Mouse (Mus musculus) hindbrain, embryonic 14.5 days (tissue): ENCODE measurements at regions not wholly inside any gene's neighbourhood (a gene's known extent, or its start where the extent isn't known, plus 50 kb on each side); places are given as distances from the start of the nearest gene placed in this dataset.

ENCODE experiments used
- ATAC-seq: fragments of 200-750 bp; cut with Nextera tagmentation; 2 replicates; pipeline ENCODE4 v1.8.0; 2017; ENCODE audit warnings: moderate number of reproducible peaks, mild to moderate bottlenecking, moderate TSS enrichment, moderate library complexity; ENCODE audit not compliant: low FRiP score
- DNase-seq: peaks from one replicate; pipeline ENCODE4 v3.0.0-alpha.2; 2015; ENCODE audit warnings: low spot score
- H3K27ac ChIP-seq: fragments of 300-500 bp; sonication (generic); 2 replicates; pipeline ENCODE4 v1.5.1; 2014; ENCODE audit warnings: mild to moderate bottlenecking, moderate library complexity
- H3K27me3 ChIP-seq: fragments of 300-500 bp; sonication (generic); 2 replicates; pipeline ENCODE4 v1.6.1; 2014; ENCODE audit warnings: mild to moderate bottlenecking, low read length, mixed read lengths; ENCODE audit not compliant: control insufficient read depth, insufficient read depth
- H3K36me3 ChIP-seq: fragments of 300-500 bp; sonication (generic); replicated peaks from 2 replicates; pipeline ENCODE4 v1.6.1; 2014; ENCODE audit not compliant: control insufficient read depth, insufficient read depth
- H3K4me1 ChIP-seq: fragments of 300-500 bp; sonication (generic); replicated peaks from 2 replicates; pipeline ENCODE4 v1.6.1; 2014; ENCODE audit warnings: antibody characterized with exemption, low read length, mixed read lengths; ENCODE audit not compliant: control insufficient read depth, insufficient read depth
- H3K4me2 ChIP-seq: fragments of 300-500 bp; sonication (generic); replicated peaks from 2 replicates; pipeline ENCODE4 v1.6.1; 2014; ENCODE audit warnings: mild to moderate bottlenecking, moderate library complexity
- H3K4me3 ChIP-seq: fragments of 300-500 bp; sonication (generic); replicated peaks from 2 replicates; pipeline ENCODE4 v1.5.1; 2014; ENCODE audit warnings: mild to moderate bottlenecking, low read length
- H3K9ac ChIP-seq: fragments of 300-500 bp; sonication (generic); 2 replicates; pipeline ENCODE4 v1.6.1; 2014
- H3K9me3 ChIP-seq: fragments of 300-500 bp; sonication (generic); 2 replicates; pipeline ENCODE4 v1.6.1; 2016; ENCODE audit warnings: low read length; ENCODE audit not compliant: control insufficient read depth
- WGBS: fragments of 180-500 bp; shearing (Covaris S2); extraction: QIAGEN DNeasy Blood & Tissue Kit; methylation state at CpG from one replicate; pipeline ENCODE4 v1.1.7; 2014; 5-methylcytosine and 5-hydroxymethylcytosine counted together

DNA sequence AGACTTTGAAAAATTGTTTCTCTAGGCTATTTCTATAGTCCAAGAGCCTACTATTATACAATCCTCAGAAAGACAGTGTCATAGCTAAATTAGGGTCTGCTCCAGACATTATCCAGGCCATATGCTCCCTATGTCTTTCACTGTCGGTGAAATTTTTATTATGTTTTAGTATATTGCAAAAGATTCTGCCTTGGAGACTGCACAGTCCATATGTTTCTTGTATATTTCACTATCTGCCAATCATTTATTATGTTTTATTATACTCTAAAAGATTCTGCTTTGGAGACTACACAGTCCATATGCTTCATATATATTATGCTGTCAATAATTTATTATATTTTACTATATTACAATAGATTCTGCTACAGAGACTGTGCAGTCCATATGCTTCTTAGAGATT, 564.3 kb upstream of the 4931417E11Rik start:
- no peak for ATAC-seq
- Histone ChIP-seq H3K4me3 (no peak overlapping the region), H3K27ac (no peak overlapping the region), H3K27me3 (no peaks in the 10 kb centered on the region), H3K36me3 (no peaks in the 10 kb centered on the region), H3K4me1 (no peaks in the 10 kb centered on the region), H3K9ac (no peak overlapping the region), H3K9me3 (no peaks in the 10 kb centered on the region), H3K4me2 (no peak overlapping the region)
- 77% methylated on average over 1 of the region's 1 CpGs for WGBS
- no peak for DNase-seq

DNA sequence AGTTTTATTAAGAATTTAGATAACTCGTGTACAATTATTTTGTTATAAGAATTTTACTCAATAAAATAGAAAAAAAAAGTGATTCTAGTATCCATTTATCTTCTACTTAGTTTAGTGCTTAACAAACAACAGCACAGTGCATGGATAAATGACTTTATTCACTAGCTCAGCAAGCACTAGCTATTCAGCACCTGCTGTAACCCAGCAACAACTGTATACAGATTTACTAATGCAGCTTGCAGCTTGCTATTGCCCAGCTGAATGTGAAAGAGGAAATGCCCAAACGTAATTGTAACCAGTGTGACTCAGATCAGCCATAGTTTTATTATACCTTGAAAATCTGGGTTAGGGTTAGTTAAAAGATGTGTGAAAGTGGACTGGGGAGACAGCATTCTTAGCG, 547.6 kb upstream of the 4931417E11Rik start:
- 53% methylated on average over 3 of the region's 3 CpGs for WGBS
- Histone ChIP-seq H3K4me1 (no peaks in the 10 kb centered on the region), H3K27ac (no peak overlapping the region), H3K27me3 (no peaks in the 10 kb centered on the region), H3K9ac (no peak overlapping the region), H3K4me2 (no peak overlapping the region), H3K36me3 (no peaks in the 10 kb centered on the region), H3K9me3 (no peaks in the 10 kb centered on the region), H3K4me3 (no peak overlapping the region)
- no peak; the same call in 1 of the 2 replicates for ATAC-seq
- DNase-seq, result no peak

DNA sequence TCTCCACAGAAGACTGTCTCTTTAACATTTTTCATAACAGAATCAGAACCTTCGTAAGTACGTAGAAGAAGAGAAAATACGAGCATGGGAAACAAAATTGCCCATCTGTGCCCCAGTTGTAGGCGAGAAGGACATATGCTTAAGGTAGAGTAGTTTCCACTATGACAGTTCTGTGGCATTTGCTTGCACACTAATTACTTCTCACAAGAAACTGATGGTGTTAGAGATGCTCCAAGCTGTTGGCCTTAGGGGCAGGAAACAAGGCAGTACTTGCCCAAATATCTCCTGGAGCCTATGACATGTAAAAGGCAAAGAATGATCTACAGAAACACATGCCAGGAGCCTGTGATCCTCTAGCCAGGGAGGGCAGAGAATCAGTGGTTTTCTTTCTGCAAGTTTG, 512.3 kb upstream of the 4931417E11Rik start:
- DNase-seq, result no peak

DNA sequence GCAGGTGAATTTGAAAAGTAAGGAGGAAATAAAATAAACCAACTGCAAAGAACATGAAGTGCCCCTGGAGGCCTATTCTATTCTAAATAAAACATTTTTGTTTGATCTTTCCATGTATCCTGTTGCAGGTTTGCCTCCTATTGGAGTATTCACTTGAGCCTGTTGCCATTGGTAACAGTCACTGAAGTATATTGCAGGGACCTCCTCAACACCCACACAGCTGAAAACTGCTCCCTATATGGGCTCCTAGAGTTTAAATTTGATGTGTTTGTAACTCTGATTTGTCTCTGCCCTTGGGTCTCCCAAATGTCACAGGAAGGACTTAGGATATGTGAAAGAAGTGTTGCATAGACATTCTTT, 480.4 kb upstream of the 4931417E11Rik start:
- Histone ChIP-seq H3K4me1 (peaks cover 6% of the 10 kb centered on the region), H3K4me2 (no peak overlapping the region), H3K36me3 (no peaks in the 10 kb centered on the region), H3K27ac (0 out of 2 replicates have a peak overlapping the region, but pooled peaks have one; percentile 1), H3K9ac (no peak overlapping the region), H3K4me3 (no peak overlapping the region), H3K27me3 (no peaks in the 10 kb centered on the region), H3K9me3 (no peaks in the 10 kb centered on the region)
- ATAC-seq (0 out of 2 replicates have a peak, but pooled peaks have one; percentile 4), DNase-seq (no peak)

More for the DNA sequence above, 512.3 kb upstream of the 4931417E11Rik start:
- Histone ChIP-seq H3K9ac (no peak overlapping the region), H3K9me3 (no peaks in the 10 kb centered on the region), H3K4me3 (no peak overlapping the region), H3K27ac (no peak overlapping the region), H3K27me3 (no peaks in the 10 kb centered on the region), H3K36me3 (no peaks in the 10 kb centered on the region), H3K4me1 (no peaks in the 10 kb centered on the region), H3K4me2 (no peak overlapping the region)
- ATAC-seq, result no peak
- WGBS, result 89% methylated on average over 4 of the region's 4 CpGs

DNA sequence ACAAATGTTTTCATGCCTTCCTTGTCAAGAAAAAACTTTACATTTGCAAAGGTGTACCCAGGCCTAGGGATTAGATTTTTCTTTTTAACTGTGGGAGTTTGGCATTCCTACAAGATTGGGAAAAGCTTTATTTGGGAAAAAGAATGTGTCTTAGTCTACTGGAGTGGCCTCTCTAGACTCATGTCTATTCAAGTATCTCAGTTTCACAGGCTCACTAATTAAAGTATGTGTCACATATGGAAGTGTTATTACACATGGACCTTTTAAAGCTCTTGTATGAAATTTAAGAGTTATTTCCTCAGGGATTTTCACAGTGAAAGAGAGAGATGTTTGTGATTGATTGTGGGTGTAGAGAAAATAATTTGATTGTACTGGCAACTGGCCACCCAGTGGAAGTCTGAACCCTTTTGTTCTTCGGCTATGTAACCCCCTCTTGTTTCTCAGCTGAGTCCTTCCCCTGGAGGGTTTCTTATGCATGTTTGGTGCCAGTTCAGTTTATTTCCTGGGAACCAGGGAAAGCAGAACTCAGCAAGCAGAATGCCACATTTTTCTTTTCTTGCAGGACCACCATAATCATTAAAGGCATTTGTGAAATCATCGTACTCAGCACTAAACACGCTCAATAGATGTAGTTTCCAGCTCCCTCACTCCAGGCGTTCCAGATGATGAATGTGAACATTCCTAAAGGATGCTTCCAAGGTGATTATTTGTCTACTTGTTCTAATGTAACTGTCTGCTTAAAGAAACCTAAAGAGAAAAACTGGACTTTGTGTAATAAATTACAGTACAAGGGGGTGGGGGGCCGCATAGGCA, 479.9 kb upstream of the 4931417E11Rik start:
- no peak for DNase-seq
- ATAC-seq, result peak; percentile 55; the same call in 1 of the 2 replicates
- H3K27ac ChIP-seq, result 0 out of 2 replicates have a peak overlapping the region, but pooled peaks have one; percentile 29

DNA sequence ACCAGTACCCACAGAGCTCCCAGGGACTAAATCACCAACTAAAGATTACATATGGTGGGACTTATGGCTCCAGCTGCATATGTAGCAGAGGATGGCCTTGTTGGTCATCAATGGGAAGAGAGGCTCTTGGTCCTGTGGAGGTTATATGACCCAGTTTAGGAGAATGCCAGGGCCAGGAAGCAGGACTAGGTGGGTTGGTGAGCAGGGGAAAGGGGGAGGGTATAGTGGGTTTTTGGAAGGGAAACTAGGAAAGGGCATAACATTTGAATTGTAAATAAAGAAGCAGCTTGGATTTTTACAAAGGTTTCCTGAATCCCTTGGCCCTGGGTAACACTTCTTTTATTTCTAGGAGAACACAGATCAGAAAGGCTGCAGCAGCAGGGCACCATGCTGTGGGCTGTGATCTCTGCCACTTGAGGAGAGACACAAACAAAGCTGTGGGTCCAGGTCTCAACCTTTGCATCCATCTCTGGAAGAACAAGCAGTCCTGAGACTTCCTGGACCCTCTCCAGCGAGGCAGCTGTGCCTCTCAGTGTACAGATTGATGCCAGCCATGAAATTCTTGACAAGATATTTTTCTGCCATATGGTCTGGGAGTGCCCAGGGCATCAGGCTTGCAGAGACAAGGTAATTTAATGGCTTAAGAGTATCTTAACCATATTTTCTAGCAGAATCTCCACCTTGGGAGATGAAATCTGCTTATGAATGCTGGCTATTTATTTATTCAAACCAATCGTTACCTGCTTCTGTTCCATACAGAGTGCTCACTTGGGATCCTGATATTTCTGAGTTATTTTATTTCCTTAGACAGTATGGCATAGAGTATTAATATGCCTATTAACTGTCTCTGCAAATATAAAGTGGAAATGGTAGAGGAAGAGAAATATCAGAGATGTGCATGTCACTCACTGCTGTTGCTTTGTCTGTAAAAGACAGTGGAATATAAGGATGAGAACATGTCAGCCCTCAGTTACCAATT, 444.2 kb upstream of the 4931417E11Rik start:
- 0 out of 2 replicates have a peak, but pooled peaks cover 4% of the 10 kb centered on the region for H3K9me3 ChIP-seq
- H3K4me1 ChIP-seq, result no peaks in the 10 kb centered on the region
- no peaks in the 10 kb centered on the region for H3K36me3 ChIP-seq
- H3K27ac ChIP-seq, result peak overlapping the region; percentile 38
- no peak overlapping the region for H3K4me2 ChIP-seq
- DNase-seq, result peak; percentile 55
- H3K9ac ChIP-seq, result no peak overlapping the region
- no peaks in the 10 kb centered on the region for H3K27me3 ChIP-seq
- WGBS, result 36% methylated on average over 2 of the region's 2 CpGs
- peak; percentile 70 for ATAC-seq
- no peak overlapping the region for H3K4me3 ChIP-seq

More for the DNA sequence above, 479.9 kb upstream of the 4931417E11Rik start:
- Histone ChIP-seq H3K9ac (no peak overlapping the region), H3K4me1 (peaks cover 6% of the 10 kb centered on the region), H3K4me3 (no peak overlapping the region), H3K36me3 (no peaks in the 10 kb centered on the region), H3K27me3 (no peaks in the 10 kb centered on the region), H3K4me2 (no peak overlapping the region), H3K9me3 (no peaks in the 10 kb centered on the region)
- WGBS, result 48% methylated on average over 5 of the region's 5 CpGs

DNA sequence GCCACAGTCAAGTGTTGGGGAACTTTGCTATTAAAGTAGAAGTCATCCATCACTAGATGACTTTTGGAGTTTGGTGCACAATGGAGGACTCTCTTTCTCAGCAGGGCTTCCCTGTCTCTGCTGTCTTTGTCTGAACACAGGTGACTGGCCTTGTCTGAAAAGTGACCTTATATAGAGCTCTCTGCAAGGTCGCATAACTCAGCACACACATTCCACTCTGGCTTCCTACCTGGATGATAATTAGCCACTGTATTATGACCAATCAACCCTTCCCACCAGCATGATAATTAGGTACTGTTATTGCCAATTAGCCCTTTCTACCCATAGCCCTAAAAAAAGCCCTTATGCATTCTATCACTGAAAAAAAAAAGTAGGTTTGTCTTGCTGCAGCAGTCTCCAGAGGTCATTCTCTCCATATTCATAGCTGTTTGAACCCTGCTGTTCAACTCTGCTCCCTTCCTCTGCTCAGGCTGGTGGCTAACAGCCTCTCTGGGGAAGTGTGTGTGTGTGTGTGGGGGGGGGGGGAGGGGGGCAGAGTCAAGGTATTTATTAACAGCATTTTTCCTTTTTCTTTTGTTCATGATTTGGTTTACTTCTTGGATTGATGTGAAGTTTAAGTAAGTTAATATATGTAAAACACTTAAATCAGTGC, 419.8 kb upstream of the 4931417E11Rik start:
- Histone ChIP-seq H3K4me2 (no peak overlapping the region), H3K4me3 (no peak overlapping the region), H3K4me1 (no peaks in the 10 kb centered on the region), H3K9ac (no peak overlapping the region), H3K9me3 (no peaks in the 10 kb centered on the region), H3K27ac (no peak overlapping the region), H3K27me3 (no peaks in the 10 kb centered on the region), H3K36me3 (no peaks in the 10 kb centered on the region)
- ATAC-seq (no peak), DNase-seq (no peak)
- WGBS, result 71% methylated on average over 1 of the region's 1 CpGs

DNA sequence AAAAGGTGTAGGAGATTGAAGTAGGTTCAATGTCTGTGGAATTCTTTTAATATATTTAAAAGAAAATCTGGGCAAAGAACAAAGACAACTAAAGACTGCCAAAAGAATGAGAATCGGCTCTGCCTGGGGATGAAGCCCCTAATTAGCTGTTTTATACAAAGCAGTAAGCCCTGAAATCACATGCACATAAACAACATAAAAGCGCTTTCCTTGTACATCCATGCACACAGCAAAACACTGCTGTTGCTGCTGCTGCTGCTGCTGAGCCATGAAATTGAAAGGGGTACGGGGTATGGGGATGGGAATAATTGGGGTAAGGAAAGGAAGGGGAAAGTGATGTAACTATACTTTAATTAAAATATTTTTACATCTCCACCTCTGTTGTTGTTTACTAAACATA, 409.2 kb upstream of the 4931417E11Rik start:
- 76% methylated on average over 3 of the region's 3 CpGs for WGBS
- H3K27me3 ChIP-seq, result no peaks in the 10 kb centered on the region
- no peak for ATAC-seq
- no peak for DNase-seq
- no peak overlapping the region for H3K27ac ChIP-seq
- no peak overlapping the region for H3K4me3 ChIP-seq
- H3K9ac ChIP-seq, result no peak overlapping the region
- 0 out of 2 replicates have a peak, but pooled peaks cover 5% of the 10 kb centered on the region for H3K9me3 ChIP-seq
- no peaks in the 10 kb centered on the region for H3K4me1 ChIP-seq
- H3K4me2 ChIP-seq, result no peak overlapping the region
- H3K36me3 ChIP-seq, result no peaks in the 10 kb centered on the region

DNA sequence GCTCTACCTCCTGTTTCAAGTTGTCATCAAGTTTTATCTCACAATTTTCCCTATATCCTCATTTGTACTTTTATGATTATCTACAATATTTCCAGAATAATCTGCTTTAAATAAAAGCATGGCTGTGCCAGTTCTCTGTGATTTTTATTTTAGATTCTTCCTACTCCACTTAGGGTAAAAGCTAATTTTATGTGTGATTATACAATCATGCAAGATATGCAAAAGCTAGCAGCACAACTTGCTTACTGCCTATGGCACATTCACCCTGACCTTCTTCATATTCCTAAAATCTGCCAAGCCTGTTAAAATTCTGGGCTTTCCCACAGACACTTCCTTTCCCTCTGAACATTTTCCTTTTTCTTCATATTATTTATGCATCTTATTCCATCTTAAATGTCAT, 399.2 kb upstream of the 4931417E11Rik start:
- ATAC-seq, result no peak
- no peak overlapping the region for H3K4me3 ChIP-seq
- no peak overlapping the region for H3K4me2 ChIP-seq
- no peaks in the 10 kb centered on the region for H3K27me3 ChIP-seq
- H3K4me1 ChIP-seq, result no peaks in the 10 kb centered on the region
- H3K36me3 ChIP-seq, result no peaks in the 10 kb centered on the region
- no peak overlapping the region for H3K9ac ChIP-seq
- no peak overlapping the region for H3K27ac ChIP-seq
- H3K9me3 ChIP-seq, result no peaks in the 10 kb centered on the region
- no peak for DNase-seq
